Mouse (Mus musculus) spleen, adult 2 months (tissue): Measurements from ENCODE around the gene Snap25. TPM values are rescaled to one million over a fixed set of nuclear protein-coding genes. Genes with fewer than 3 reads are reported as not detected.
A peak's percentile ranks its signal among the peaks of the same experiment; 100 is the strongest.

Source experiments
- DNase-seq, 2 experiments: peaks; one replicate each; pipeline versions ENCODE4 v3.0.0 to v3.0.0-alpha.2; 2012 to 2021; ENCODE audit warnings: low spot score in 2 of 2, low read depth in 1 of 2
- H3K27ac ChIP-seq: fragments of 200-500 bp; 2 replicates; pipeline ENCODE4 v1.5.1; 2012; ENCODE audit warnings: low read length, inconsistent platforms; ENCODE audit not compliant: insufficient read depth
- H3K27me3 ChIP-seq: fragments of 200-500 bp; 2 replicates; pipeline ENCODE4 v1.6.1; 2012; ENCODE audit warnings: mild to moderate bottlenecking, moderate library complexity, low read length, inconsistent platforms; ENCODE audit not compliant: control insufficient read depth, insufficient read depth
- H3K36me3 ChIP-seq: fragments of 200-500 bp; 2 replicates; pipeline ENCODE4 v1.6.1; 2012; ENCODE audit warnings: mild to moderate bottlenecking, low read length, inconsistent platforms; ENCODE audit not compliant: control insufficient read depth, insufficient read depth
- H3K4me1 ChIP-seq: fragments of 200-500 bp; 2 replicates; pipeline ENCODE4 v1.6.1; 2011; ENCODE audit warnings: inconsistent platforms; ENCODE audit not compliant: control insufficient read depth, insufficient read depth, insufficient read length
- H3K4me3 ChIP-seq: fragments of 200-500 bp; 2 replicates; pipeline ENCODE4 v1.5.1; 2011; ENCODE audit warnings: mild to moderate bottlenecking, inconsistent platforms; ENCODE audit not compliant: insufficient read depth, insufficient read length; ENCODE audit errors: extremely low read depth
- CTCF ChIP-seq: fragments of 200-500 bp; IDR thresholded peaks from 2 replicates; pipeline ENCODE4 v1.5.1; 2011; ENCODE audit warnings: mild to moderate bottlenecking, inconsistent platforms; ENCODE audit not compliant: insufficient read depth, insufficient read length, insufficient replicate concordance; ENCODE audit errors: extremely low read depth
- POLR2A ChIP-seq: fragments of 200-500 bp; IDR thresholded peaks from 2 replicates; pipeline ENCODE4 v1.6.1; 2011; ENCODE audit warnings: low read depth, low read length, inconsistent platforms
- WGBS: fragments of 180-500 bp; shearing (Covaris S2); methylation state at CpG from one replicate; pipeline ENCODE4 v1.1.7; 2018; 5-methylcytosine and 5-hydroxymethylcytosine counted together
- polyA plus RNA-seq: library from polyadenylated mRNA; depleted of rRNA; stranded (reverse); fragments of >200 nt; gene quantifications from 2 replicates; pipeline ENCODE4 v1.2.3, GENCODE M21; 2012

The Snap25 gene
- polyA plus RNA-seq, 1 experiment, result not detected

DNA sequence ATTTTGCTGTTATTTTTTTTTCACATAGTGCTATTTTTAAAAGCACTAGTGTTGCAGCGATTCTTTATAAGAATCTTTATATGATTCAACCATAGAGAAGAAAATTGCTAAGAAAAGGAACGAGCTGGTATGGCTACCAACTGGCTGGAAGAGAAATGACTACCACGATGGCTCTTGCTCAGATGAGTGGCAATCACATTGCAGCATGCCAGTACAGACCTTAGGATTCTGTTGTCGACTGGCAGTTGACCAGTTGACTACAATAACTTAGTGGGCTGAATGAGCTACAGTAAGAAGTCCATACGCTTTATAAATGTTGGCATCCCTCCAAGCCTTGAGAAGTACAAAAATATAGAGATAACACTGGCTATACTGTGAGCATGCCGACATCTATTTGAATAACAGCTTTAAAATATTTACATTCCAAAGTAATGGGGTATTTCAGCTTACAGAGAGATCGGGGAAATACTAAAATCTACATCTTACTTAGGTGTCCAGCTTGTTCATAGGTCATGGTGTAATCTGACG, 36.3 kb upstream of the Snap25 start:
- no peak for DNase-seq
- Histone ChIP-seq H3K27ac (no peak overlapping the region), H3K27me3 (0 out of 2 replicates have a peak, but pooled peaks cover 2% of the 10 kb centered on the region), H3K4me1 (no peaks in the 10 kb centered on the region), H3K36me3 (no peaks in the 10 kb centered on the region), H3K4me3 (no peak overlapping the region)
- 79% methylated on average over 8 of the region's 8 CpGs for WGBS
- TF ChIP-seq POLR2A (no peak), CTCF (no peak)

DNA sequence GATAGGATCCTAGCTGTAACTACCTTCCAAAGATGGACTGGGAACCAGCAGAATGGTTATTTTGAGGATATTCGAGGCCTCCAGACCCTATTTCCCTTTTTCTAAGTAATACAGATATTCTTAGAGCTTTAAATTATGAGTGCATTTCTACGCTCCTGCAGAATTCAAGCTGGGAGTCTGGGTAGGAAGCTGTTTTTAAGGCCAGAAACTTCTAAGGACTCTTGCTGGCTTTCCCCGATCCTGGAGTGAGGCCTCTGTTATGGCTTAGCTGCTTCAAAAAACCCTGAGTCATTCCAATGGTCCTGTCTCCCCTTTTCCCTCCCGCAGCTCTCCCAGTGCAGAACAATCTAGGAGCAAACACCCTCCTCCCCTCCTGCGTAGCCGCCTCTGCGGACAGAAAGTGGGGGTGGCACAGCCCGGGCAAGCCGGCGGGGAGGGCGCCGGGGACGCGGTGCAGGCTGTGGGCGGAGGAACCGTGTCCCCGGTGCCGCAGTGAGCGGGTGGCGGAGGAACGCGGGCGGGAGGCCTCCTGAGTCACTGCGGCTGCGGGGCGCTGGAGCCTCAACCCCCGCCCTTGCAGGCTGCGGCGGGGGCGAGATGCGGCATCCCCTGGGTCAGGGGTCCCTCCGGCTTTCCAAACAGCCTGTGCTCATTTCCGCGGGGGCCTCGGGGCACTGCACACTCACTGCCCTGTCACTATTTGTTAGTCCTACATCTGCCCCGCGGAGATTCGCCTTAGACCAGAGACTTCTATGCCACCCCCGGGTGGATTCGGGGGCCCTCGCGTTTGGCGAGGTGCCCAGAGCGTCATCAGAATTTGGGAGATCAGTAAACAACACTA, 34.7 kb upstream of the Snap25 start:
- Histone ChIP-seq H3K4me1 (no peaks in the 10 kb centered on the region), H3K27me3 (0 out of 2 replicates have a peak, but pooled peaks cover 2% of the 10 kb centered on the region), H3K36me3 (no peaks in the 10 kb centered on the region), H3K27ac (peak overlapping the region; percentile 72), H3K4me3 (peak overlapping the region; percentile 17; the same call in 1 of the 2 replicates)
- 4% methylated on average over 44 of the region's 44 CpGs for WGBS
- TF ChIP-seq POLR2A, result no peak
- no peak for TF ChIP-seq CTCF
- DNase-seq, result peak in 1 of 2 experiments; percentile 3

DNA sequence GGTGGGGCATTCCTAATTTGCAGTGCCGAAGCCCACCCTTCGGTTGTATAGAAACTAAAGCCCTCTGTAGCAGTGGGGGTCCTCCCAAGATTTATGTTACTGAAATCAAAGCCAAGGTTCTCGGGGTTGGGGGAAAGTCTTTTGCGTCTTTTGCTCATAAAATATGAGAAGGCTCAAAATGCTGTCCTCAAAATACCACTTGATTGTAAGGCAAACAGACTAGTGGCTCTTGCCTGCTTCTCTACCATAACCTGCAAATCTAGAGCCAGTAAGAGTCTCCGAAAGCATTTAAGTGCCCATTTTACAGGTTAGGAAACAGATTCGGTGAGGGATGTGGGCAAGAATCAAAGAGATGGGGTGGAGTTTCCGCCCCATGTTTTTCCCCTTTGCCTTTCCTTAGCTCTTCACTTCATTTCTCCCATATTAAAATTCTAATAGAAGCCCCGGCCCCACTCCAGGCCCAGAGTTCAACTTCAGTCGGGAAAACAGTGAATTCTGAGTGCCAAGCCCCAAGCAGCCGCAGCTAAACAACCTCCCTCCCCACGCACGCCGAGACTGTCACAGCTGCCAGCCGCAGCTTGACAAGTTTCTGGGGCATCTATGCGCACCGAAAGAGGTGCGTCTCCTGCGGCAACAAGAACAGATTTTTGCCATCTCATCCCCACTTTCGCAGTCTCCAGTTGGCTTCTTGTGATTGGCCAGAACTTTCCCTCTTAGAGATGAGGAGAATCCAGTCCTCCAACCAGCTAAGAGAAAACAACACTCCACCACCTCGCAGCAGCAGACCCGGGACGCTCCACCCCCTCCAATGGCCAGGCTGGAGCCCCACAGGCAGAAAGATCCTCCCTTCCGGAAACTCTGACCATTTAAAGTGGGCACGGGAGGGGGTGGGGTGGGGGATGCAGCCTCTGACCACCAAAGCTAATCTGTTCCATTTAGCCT, 33.7 kb upstream of the Snap25 start:
- Histone ChIP-seq H3K27me3 (0 out of 2 replicates have a peak, but pooled peaks cover 2% of the 10 kb centered on the region), H3K27ac (peak overlapping the region; percentile 38; the same call in 1 of the 2 replicates), H3K4me1 (no peaks in the 10 kb centered on the region), H3K36me3 (no peaks in the 10 kb centered on the region), H3K4me3 (no peak overlapping the region; the same call in 1 of the 2 replicates)
- DNase-seq, result no peak
- 4% methylated on average over 24 of the region's 24 CpGs for WGBS
- TF ChIP-seq POLR2A (no peak), CTCF (no peak)

DNA sequence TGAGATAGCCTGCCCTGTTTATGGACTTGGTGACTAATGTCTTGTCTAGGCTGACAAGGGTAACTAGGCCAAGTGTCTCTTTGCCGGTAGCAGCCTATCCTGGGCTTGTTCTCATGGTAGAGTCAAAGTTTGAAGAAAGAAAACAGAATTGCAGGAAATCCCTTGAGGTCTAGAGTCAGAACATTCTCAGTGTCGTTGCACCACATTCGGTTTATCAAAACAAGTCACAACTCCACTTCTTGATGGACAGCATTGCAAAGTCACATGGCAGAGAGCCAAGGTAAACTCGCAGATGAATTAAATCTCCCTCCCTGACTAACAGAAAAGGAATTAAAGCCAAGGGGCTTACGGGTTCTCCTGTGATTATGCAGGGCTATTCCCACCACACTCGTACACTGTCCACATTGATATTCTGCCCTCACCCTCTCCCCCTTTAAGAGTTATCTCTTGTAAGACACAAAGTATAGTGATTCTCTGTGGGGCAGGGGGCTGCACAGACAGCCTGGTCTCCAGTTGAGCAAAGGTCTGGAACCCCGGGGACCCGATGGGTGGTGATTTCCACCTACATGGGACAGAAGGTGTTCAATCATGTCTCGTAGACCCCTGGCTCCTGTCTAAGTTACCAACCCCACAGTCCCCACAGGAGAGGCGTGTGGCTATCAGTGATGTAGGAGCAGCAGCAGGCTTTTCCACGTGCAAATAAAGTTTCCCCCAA, 30.9 kb upstream of the Snap25 start:
- no peak for TF ChIP-seq POLR2A
- no peak for TF ChIP-seq CTCF
- Histone ChIP-seq H3K27me3 (0 out of 2 replicates have a peak, but pooled peaks cover 2% of the 10 kb centered on the region), H3K4me1 (no peaks in the 10 kb centered on the region), H3K27ac (no peak overlapping the region), H3K4me3 (no peak overlapping the region), H3K36me3 (no peaks in the 10 kb centered on the region)
- no peak for DNase-seq
- WGBS, result 63% methylated on average over 11 of the region's 11 CpGs

DNA sequence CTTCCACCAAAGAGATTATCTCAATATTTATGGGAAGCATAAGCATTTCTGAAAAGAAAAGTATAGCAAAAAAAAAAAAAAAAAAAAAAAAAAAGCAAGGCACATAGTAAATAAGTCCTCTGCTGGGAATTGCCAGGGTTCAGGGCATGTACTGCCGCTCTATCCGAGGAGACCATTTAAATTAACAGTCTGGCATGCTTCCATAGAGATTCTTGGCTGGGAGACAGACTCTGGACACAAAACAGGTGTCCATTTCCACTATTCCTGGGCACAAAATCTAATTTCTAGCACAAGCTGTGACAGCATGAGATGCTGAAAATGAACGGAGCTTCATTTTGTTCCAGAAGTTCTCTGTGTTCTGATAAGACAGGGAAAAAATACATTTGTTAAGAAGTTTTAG, 27.1 kb upstream of the Snap25 start:
- Histone ChIP-seq H3K36me3 (no peaks in the 10 kb centered on the region), H3K27ac (no peak overlapping the region), H3K27me3 (no peaks in the 10 kb centered on the region), H3K4me3 (no peak overlapping the region), H3K4me1 (no peaks in the 10 kb centered on the region)
- 80% methylated on average over 3 of the region's 3 CpGs for WGBS
- TF ChIP-seq POLR2A (no peak), CTCF (no peak)
- no peak for DNase-seq

DNA sequence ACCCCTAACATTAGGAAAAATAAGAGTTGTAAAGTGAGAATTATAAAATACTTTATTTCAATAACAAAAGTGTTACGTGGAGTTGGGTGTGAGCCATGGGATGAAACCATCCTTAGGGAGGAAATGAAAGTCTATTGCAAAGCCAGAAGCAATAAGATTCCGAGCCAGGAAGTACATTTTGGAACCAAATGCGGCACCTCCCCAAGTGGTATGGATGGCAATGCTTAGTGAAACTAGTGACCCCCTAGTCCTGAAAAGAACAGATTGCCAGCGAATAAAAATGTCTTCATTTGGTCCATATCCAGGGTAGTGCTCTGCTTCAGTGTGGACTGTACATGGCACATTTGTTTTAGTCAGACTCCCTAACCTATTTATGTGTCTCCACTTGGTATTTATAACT, 25.9 kb upstream of the Snap25 start:
- no peak for DNase-seq
- Histone ChIP-seq H3K27ac (no peak overlapping the region), H3K27me3 (no peaks in the 10 kb centered on the region), H3K36me3 (no peaks in the 10 kb centered on the region), H3K4me3 (no peak overlapping the region), H3K4me1 (no peaks in the 10 kb centered on the region)
- TF ChIP-seq CTCF (no peak), POLR2A (no peak)
- 84% methylated on average over 4 of the region's 4 CpGs for WGBS
